Mouse (Mus musculus) embryonic facial prominence, embryonic 13.5 days (tissue): Measurements from ENCODE around the gene Gm16181. TPM values are rescaled to one million over a fixed set of nuclear protein-coding genes. Genes with fewer than 3 reads are reported as not detected.

Experiments
- ATAC-seq: fragments of 200-750 bp; cut with Nextera tagmentation; 2 replicates; pipeline ENCODE4 v1.8.0; 2017; ENCODE audit warnings: low read depth; ENCODE audit not compliant: insufficient number of reproducible peaks, insufficient read depth, low FRiP score, low TSS enrichment
- H3K27ac ChIP-seq: fragments of 300-500 bp; sonication (generic); 2 replicates; pipeline ENCODE4 v1.5.1; 2015; ENCODE audit warnings: moderate library complexity, mild to moderate bottlenecking, inconsistent platforms
- H3K27me3 ChIP-seq: fragments of 300-500 bp; sonication (generic); 2 replicates; pipeline ENCODE4 v1.6.1; 2015; ENCODE audit warnings: mild to moderate bottlenecking, inconsistent platforms
- H3K36me3 ChIP-seq: fragments of 300-500 bp; sonication (generic); 2 replicates; pipeline ENCODE4 v1.6.1; 2015; ENCODE audit warnings: mild to moderate bottlenecking, inconsistent platforms
- H3K4me1 ChIP-seq: fragments of 300-500 bp; sonication (generic); 2 replicates; pipeline ENCODE4 v1.6.1; 2015; ENCODE audit warnings: inconsistent platforms
- H3K4me2 ChIP-seq: fragments of 300-500 bp; sonication (generic); 2 replicates; pipeline ENCODE4 v1.6.1; 2015; ENCODE audit warnings: moderate library complexity, mild to moderate bottlenecking, inconsistent platforms
- H3K4me3 ChIP-seq: fragments of 300-500 bp; sonication (generic); 2 replicates; pipeline ENCODE4 v1.5.1; 2015; ENCODE audit warnings: mild to moderate bottlenecking, inconsistent platforms
- H3K9ac ChIP-seq: fragments of 300-500 bp; sonication (generic); 2 replicates; pipeline ENCODE4 v1.6.1; 2015; ENCODE audit warnings: mild to moderate bottlenecking, inconsistent platforms
- H3K9me3 ChIP-seq: fragments of 300-500 bp; sonication (generic); 2 replicates; pipeline ENCODE4 v1.6.1; 2016; ENCODE audit warnings: inconsistent platforms
- WGBS: fragments of 180-500 bp; shearing (Covaris S2); methylation state at CpG from one replicate; pipeline ENCODE4 v1.1.7; 2015; ENCODE audit warnings: mixed read lengths; 5-methylcytosine and 5-hydroxymethylcytosine counted together
- polyA plus RNA-seq: library from polyadenylated mRNA; unstranded; fragments of >200 nt; fragmentation: Nextera tagmentation; extraction: Ambion mirVana; gene quantifications from 2 replicates; pipeline ENCODE4 v1.2.1, GENCODE M21; 2015

The Gm16181 gene
- polyA plus RNA-seq, 1 experiment from 2014 or later = not detected

- ATAC-seq = no peak
- peak overlapping the region; percentile 99; the same call in 1 of the 2 replicates for H3K27ac ChIP-seq
- peaks cover 51% of the 10 kb centered on the region for H3K36me3 ChIP-seq
- H3K9me3 ChIP-seq = no peaks in the 10 kb centered on the region
- H3K4me2 ChIP-seq = peak overlapping the region; percentile 94
- peak overlapping the region; percentile 100 for H3K9ac ChIP-seq
- WGBS = 4% methylated on average over 16 of the region's 16 CpGs
- no peaks in the 10 kb centered on the region for H3K27me3 ChIP-seq
- peak overlapping the region; percentile 95 for H3K4me3 ChIP-seq
- H3K4me1 ChIP-seq = peaks cover 41% of the 10 kb centered on the region
Measured at GRCm38 (mm10) chr17:35243086-35243485, 22.5 kb downstream of the Gm16181 start.

GRCm38 (mm10) chr17:35244999-35245398, 24.4 kb downstream of the Gm16181 start:
- WGBS = 80% methylated on average over 2 of the region's 2 CpGs
- Histone ChIP-seq H3K27me3 (no peaks in the 10 kb centered on the region), H3K27ac (no peak overlapping the region; the same call in 1 of the 2 replicates), H3K9me3 (no peaks in the 10 kb centered on the region), H3K9ac (peak overlapping the region; percentile 100), H3K4me2 (peak overlapping the region; percentile 94), H3K36me3 (peaks cover 70% of the 10 kb centered on the region), H3K4me1 (peaks cover 41% of the 10 kb centered on the region), H3K4me3 (peak overlapping the region; percentile 95)
- no peak for ATAC-seq

- H3K27ac ChIP-seq = no peak overlapping the region
- no peaks in the 10 kb centered on the region for H3K9me3 ChIP-seq
- H3K36me3 ChIP-seq = peaks cover 80% of the 10 kb centered on the region
- H3K4me2 ChIP-seq = peak overlapping the region; percentile 94; the same call in 1 of the 2 replicates
- 77% methylated on average over 15 of the region's 15 CpGs for WGBS
- peaks cover 37% of the 10 kb centered on the region for H3K4me1 ChIP-seq
- no peaks in the 10 kb centered on the region for H3K27me3 ChIP-seq
- H3K4me3 ChIP-seq = peak overlapping the region; percentile 4; the same call in 1 of the 2 replicates
- ATAC-seq = no peak
- H3K9ac ChIP-seq = peak overlapping the region; percentile 37; the same call in 1 of the 2 replicates
Measured at GRCm38 (mm10) chr17:35245731-35246623, 25.3 kb downstream of the Gm16181 start.

GRCm38 (mm10) chr17:35247144-35247543, 26.5 kb downstream of the Gm16181 start:
- no peak for ATAC-seq
- Histone ChIP-seq H3K4me3 (no peak overlapping the region), H3K4me2 (no peak overlapping the region), H3K9ac (no peak overlapping the region), H3K36me3 (peaks cover 91% of the 10 kb centered on the region), H3K27ac (no peak overlapping the region), H3K27me3 (no peaks in the 10 kb centered on the region), H3K4me1 (peaks cover 37% of the 10 kb centered on the region), H3K9me3 (no peaks in the 10 kb centered on the region)
- WGBS = 88% methylated on average over 7 of the region's 7 CpGs

GRCm38 (mm10) chr17:35248986-35249385, 28.4 kb downstream of the Gm16181 start:
- ATAC-seq = no peak
- Histone ChIP-seq H3K27me3 (no peaks in the 10 kb centered on the region), H3K4me3 (no peak overlapping the region), H3K36me3 (peaks cover 99% of the 10 kb centered on the region), H3K4me2 (no peak overlapping the region), H3K9me3 (no peaks in the 10 kb centered on the region), H3K4me1 (peaks cover 28% of the 10 kb centered on the region), H3K27ac (no peak overlapping the region), H3K9ac (no peak overlapping the region)
- WGBS = 90% methylated on average over 14 of the region's 14 CpGs

GRCm38 (mm10) chr17:35249451-35250197, 29.0 kb downstream of the Gm16181 start:
- peaks cover 96% of the 10 kb centered on the region for H3K36me3 ChIP-seq
- no peak for ATAC-seq
- H3K4me2 ChIP-seq = no peak overlapping the region
- H3K9me3 ChIP-seq = no peaks in the 10 kb centered on the region
- no peak overlapping the region for H3K9ac ChIP-seq
- 88% methylated on average over 19 of the region's 19 CpGs for WGBS
- peaks cover 21% of the 10 kb centered on the region for H3K4me1 ChIP-seq
- H3K27me3 ChIP-seq = no peaks in the 10 kb centered on the region
- H3K27ac ChIP-seq = no peak overlapping the region
- no peak overlapping the region for H3K4me3 ChIP-seq

GRCm38 (mm10) chr17:35250348-35251120, 29.9 kb downstream of the Gm16181 start:
- Histone ChIP-seq H3K36me3 (peaks cover 87% of the 10 kb centered on the region), H3K27ac (no peak overlapping the region), H3K9me3 (no peaks in the 10 kb centered on the region), H3K9ac (no peak overlapping the region), H3K4me3 (no peak overlapping the region), H3K4me1 (peaks cover 12% of the 10 kb centered on the region), H3K27me3 (no peaks in the 10 kb centered on the region), H3K4me2 (no peak overlapping the region)
- WGBS = 87% methylated on average over 3 of the region's 3 CpGs
- no peak for ATAC-seq

- H3K4me2 ChIP-seq = no peak overlapping the region
- no peak for ATAC-seq
- no peak overlapping the region for H3K9ac ChIP-seq
- H3K27me3 ChIP-seq = no peaks in the 10 kb centered on the region
- no peak overlapping the region for H3K4me3 ChIP-seq
- peaks cover 79% of the 10 kb centered on the region for H3K36me3 ChIP-seq
- 81% methylated on average over 15 of the region's 15 CpGs for WGBS
- H3K27ac ChIP-seq = no peak overlapping the region
- peaks cover 5% of the 10 kb centered on the region for H3K4me1 ChIP-seq
- H3K9me3 ChIP-seq = no peaks in the 10 kb centered on the region
Measured at GRCm38 (mm10) chr17:35251162-35251719, 30.6 kb downstream of the Gm16181 start.

- Histone ChIP-seq H3K9me3 (no peaks in the 10 kb centered on the region), H3K4me1 (0 out of 2 replicates have a peak, but pooled peaks cover 4% of the 10 kb centered on the region), H3K27me3 (no peaks in the 10 kb centered on the region), H3K9ac (no peak overlapping the region), H3K4me3 (no peak overlapping the region), H3K27ac (no peak overlapping the region), H3K36me3 (peaks cover 72% of the 10 kb centered on the region), H3K4me2 (no peak overlapping the region)
- ATAC-seq = no peak
- WGBS = 74% methylated on average over 5 of the region's 5 CpGs
Measured at GRCm38 (mm10) chr17:35251981-35252380, 31.3 kb downstream of the Gm16181 start.

- Histone ChIP-seq H3K36me3 (peaks cover 64% of the 10 kb centered on the region), H3K4me1 (0 out of 2 replicates have a peak, but pooled peaks cover 4% of the 10 kb centered on the region)
Measured at GRCm38 (mm10) chr17:35252619-35253292, 32.1 kb downstream of the Gm16181 start.

More at GRCm38 (mm10) chr17:35252619-35253292, 32.1 kb downstream of the Gm16181 start:
- H3K27me3 ChIP-seq = no peaks in the 10 kb centered on the region
- no peak overlapping the region for H3K4me2 ChIP-seq
- H3K27ac ChIP-seq = no peak overlapping the region
- no peaks in the 10 kb centered on the region for H3K9me3 ChIP-seq
- H3K9ac ChIP-seq = no peak overlapping the region
- no peak overlapping the region for H3K4me3 ChIP-seq
- no peak for ATAC-seq
- 84% methylated on average over 18 of the region's 18 CpGs for WGBS
